Mouse (Mus musculus): Measurements from ENCODE around the gene 1110051M20Rik. TPM values are rescaled to one million over a fixed set of nuclear protein-coding genes. Genes with fewer than 3 reads are reported as not detected.
"Not testable (repeated sequence)": the region's sequence is repeated elsewhere in the genome, so short reads cannot be mapped to it uniquely, and the experiment has no call there.

1110051M20Rik gene
- total RNA-seq, 2 experiments from 2014 or later = 101 to 108 TPM

GRCm38 (mm10) chr2:91237511-91238080 lies 206.9 kb downstream of the 1110051M20Rik start:
- not testable (repeated sequence) for DNase-seq (ENCODE audit: extremely low spot score in 1 of 2, low spot score in 1 of 2)

- peak; percentile 76 to 80 for DNase-seq (ENCODE audit: extremely low spot score in 1 of 2, low spot score in 1 of 2)
Measured at GRCm38 (mm10) chr2:91236601-91237510, 207.6 kb downstream of the 1110051M20Rik start, which contains the start of gene Ddb2. Ddb2 (minus strand) TSS chr2:91236982.

GRCm38 (mm10) chr2:91229735-91230134 lies 214.8 kb downstream of the 1110051M20Rik start:
- no peak for DNase-seq (ENCODE audit: extremely low spot score in 1 of 2, low spot score in 1 of 2)

Small RNAs within 50 kb of the gene (microRNA-seq; reads per million reads assigned to microRNA genes)
- 0 reads per million in 2 experiments for gene Gm22071

Other genes starting within 250 kb of the 1110051M20Rik start
- gene Nr1h3, start 241.9 kb downstream of the 1110051M20Rik start, total RNA-seq (2021) = 1 to 10 TPM; 3.9 to 5.4 TPM
- 10 to 100 TPM; 52.1 to 55.9 TPM for gene Acp2, start 241.8 kb downstream of the 1110051M20Rik start, total RNA-seq (2021)
- 10 to 100 TPM in 1 of 2 experiments, 1 to 10 TPM in 1; 8.0 to 10.4 TPM for gene Ddb2, start 207.7 kb downstream of the 1110051M20Rik start, total RNA-seq (2021)
- gene Pacsin3, start 188.8 kb downstream of the 1110051M20Rik start, total RNA-seq (2021) = 10 to 100 TPM; 25.9 to 30.6 TPM
- 10 to 100 TPM; 68.4 to 77.3 TPM for gene Arfgap2, start 179.7 kb downstream of the 1110051M20Rik start, total RNA-seq (2021)
- 10 to 100 TPM; 33.3 to 33.8 TPM for gene Lrp4, start 12.8 kb upstream of the 1110051M20Rik start, total RNA-seq (2021)
- gene Ckap5, start 82.1 kb upstream of the 1110051M20Rik start, total RNA-seq (2021) = 100 to 1,000 TPM; 107 to 115 TPM
- not detected for gene F2, start 191.7 kb upstream of the 1110051M20Rik start, total RNA-seq (2021)
- gene Zfp408, start 205.1 kb upstream of the 1110051M20Rik start, total RNA-seq (2021) = 10 to 100 TPM in 1 of 2 experiments, 1 to 10 TPM in 1; 8.9 to 12.1 TPM
- gene Arhgap1, start 205.2 kb upstream of the 1110051M20Rik start, total RNA-seq (2021) = 10 to 100 TPM; 64.1 to 68.9 TPM